Mouse (Mus musculus): ENCODE results near the gene F12.

GRCm38 (mm10) chr13:55468851-55469560, 42.4 kb upstream of the F12 start:
- TF ChIP-seq CTCF (IDR thresholded peaks at IDR 0.05 in 2 of 3, conservative IDR thresholded peaks at IDR 0.05 in 1 of 3; ENCODE audit: control insufficient read depth in 1 of 3, insufficient read depth in 1 of 3, low read depth in 2 of 3, low read length in 3 of 3, poor library complexity in 1 of 3, severe bottlenecking in 1 of 3) (peak in 2 of 3 experiments; percentile 32 to 34; a peak in 5 of 6 replicates), JUND (IDR thresholded peaks at IDR 0.05; ENCODE audit: low read depth, low read length) (no peak), POLR2AphosphoS2 (IDR thresholded peaks at IDR 0.05; ENCODE audit: low read length) (no peak)

All from MEL (cell line).